Mouse (Mus musculus) CH12.LX (cell line): ENCODE measurements around the gene C1qtnf7. TPM values are rescaled to one million over a fixed set of nuclear protein-coding genes. Genes with fewer than 3 reads are reported as not detected.

Experiments used
- DNase-seq: peaks from one replicate; pipeline ENCODE4 v3.0.0-alpha.2; 2013; ENCODE audit errors: extremely low read depth
- H3K27ac ChIP-seq: 2 replicates; pipeline ENCODE4 v1.5.1; 2012; ENCODE audit warnings: low read depth, mild to moderate bottlenecking, control low read depth, moderate library complexity; ENCODE audit not compliant: insufficient read depth
- H3K27me3 ChIP-seq: replicated peaks from 2 replicates; pipeline ENCODE3; 2012; ENCODE audit warnings: inconsistent platforms
- H3K36me3 ChIP-seq, 2 experiments: replicated peaks in 1 of 2; 2 replicates each; pipeline versions ENCODE3 to v1.6.1; 2012; ENCODE audit warnings: inconsistent platforms in 1 of 2, low read length in 1 of 2, mild to moderate bottlenecking in 1 of 2, mixed read lengths in 1 of 2, moderate library complexity in 1 of 2; ENCODE audit not compliant: control insufficient read depth in 1 of 2, insufficient read depth in 1 of 2
- H3K4me1 ChIP-seq, 2 experiments: 2 replicates each; pipeline ENCODE4 v1.6.1; 2012; ENCODE audit warnings: inconsistent platforms in 1 of 2, moderate library complexity in 1 of 2; ENCODE audit not compliant: insufficient read depth in 2 of 2, control insufficient read depth in 1 of 2
- H3K4me2 ChIP-seq: 2 replicates; pipeline ENCODE4 v1.6.1; 2012; ENCODE audit warnings: low read depth, mild to moderate bottlenecking, control low read depth; ENCODE audit not compliant: poor library complexity, insufficient read depth, severe bottlenecking
- H3K4me3 ChIP-seq, 3 experiments: fragments of 150-350 bp in 1 of 3; sonication (generic) in 1 of 3; replicated peaks in 1 of 3; 2 replicates each; pipeline versions ENCODE3 to v1.5.1; 2011 to 2012; ENCODE audit warnings: low read depth in 2 of 3, low read length in 2 of 3, mild to moderate bottlenecking in 2 of 3, moderate library complexity in 2 of 3, control low read depth in 1 of 3, improper control_type of control experiment in 1 of 3, inconsistent platforms in 1 of 3, mixed read lengths in 1 of 3; ENCODE audit not compliant: poor library complexity in 1 of 3
- H3K79me2 ChIP-seq: replicated peaks from 2 replicates; pipeline ENCODE4 v1.6.1; 2012; ENCODE audit warnings: mild to moderate bottlenecking, moderate library complexity; ENCODE audit not compliant: control insufficient read depth, poor library complexity, insufficient read depth, severe bottlenecking; ENCODE audit errors: extremely low read depth
- H3K9ac ChIP-seq: 2 replicates; pipeline ENCODE4 v1.6.1; 2012; ENCODE audit warnings: low read depth, mild to moderate bottlenecking, control low read depth, moderate library complexity; ENCODE audit not compliant: insufficient read depth
- H3K9me3 ChIP-seq: replicated peaks from 2 replicates; pipeline ENCODE3; 2012; ENCODE audit warnings: low read length, inconsistent platforms, mixed read lengths
- ELF1 ChIP-seq: IDR thresholded peaks from 2 replicates; pipeline ENCODE4 v1.6.1; 2014; ENCODE audit warnings: low read depth, mild to moderate bottlenecking, inconsistent platforms, low read length, improper control_type of control experiment
- ETS1 ChIP-seq: conservative IDR thresholded peaks from 2 replicates; pipeline ENCODE4 v1.6.1; 2012; ENCODE audit warnings: low read depth, mild to moderate bottlenecking, inconsistent platforms, low read length, improper control_type of control experiment, moderate library complexity
- HCFC1 ChIP-seq: IDR thresholded peaks from 2 replicates; pipeline ENCODE4 v1.6.1; 2012; ENCODE audit warnings: low read depth, mild to moderate bottlenecking, inconsistent platforms, low read length, improper control_type of control experiment
- IRF4 ChIP-seq: IDR thresholded peaks from 2 replicates; pipeline ENCODE4 v1.6.1; 2014; ENCODE audit warnings: low read depth, mild to moderate bottlenecking, inconsistent platforms, low read length, improper control_type of control experiment
- KAT2A ChIP-seq: IDR thresholded peaks from 2 replicates; pipeline ENCODE4 v1.6.1; 2012; ENCODE audit warnings: low read length, improper control_type of control experiment, inconsistent platforms; ENCODE audit not compliant: insufficient replicate concordance
- MAFK ChIP-seq: IDR thresholded peaks from 2 replicates; pipeline ENCODE4 v1.6.1; 2011; ENCODE audit warnings: low read length, improper control_type of control experiment; ENCODE audit not compliant: insufficient replicate concordance
- MXI1 ChIP-seq: IDR thresholded peaks from 2 replicates; pipeline ENCODE4 v1.6.1; 2011; ENCODE audit warnings: mild to moderate bottlenecking, low read depth, low read length, improper control_type of control experiment
- NELFE ChIP-seq: IDR thresholded peaks from 2 replicates; pipeline ENCODE4 v1.6.1; 2011; ENCODE audit warnings: low read depth, low read length, improper control_type of control experiment
- NRF1 ChIP-seq: IDR thresholded peaks from 2 replicates; pipeline ENCODE4 v1.6.1; 2014; ENCODE audit warnings: low read depth, mild to moderate bottlenecking, inconsistent platforms, low read length, improper control_type of control experiment, moderate library complexity
- RAD21 ChIP-seq: IDR thresholded peaks from 2 replicates; pipeline ENCODE4 v1.6.1; 2011; ENCODE audit warnings: low read depth, mild to moderate bottlenecking, low read length, improper control_type of control experiment, moderate library complexity
- RCOR1 ChIP-seq: conservative IDR thresholded peaks from 2 replicates; pipeline ENCODE4 v1.6.1; 2012; ENCODE audit warnings: low read depth, mild to moderate bottlenecking, inconsistent platforms, low read length, improper control_type of control experiment
- TBP ChIP-seq: conservative IDR thresholded peaks from 2 replicates; pipeline ENCODE4 v1.6.1; 2011; ENCODE audit warnings: low read depth, low read length, improper control_type of control experiment
- ZKSCAN1 ChIP-seq: IDR thresholded peaks from 2 replicates; pipeline ENCODE4 v1.6.1; 2012; ENCODE audit warnings: low read depth, inconsistent platforms, low read length, improper control_type of control experiment, borderline replicate concordance
- ZMIZ1 ChIP-seq: IDR thresholded peaks from 2 replicates; pipeline ENCODE4 v1.6.1; 2012; ENCODE audit warnings: low read depth, mild to moderate bottlenecking, inconsistent platforms, low read length, improper control_type of control experiment
- dilution Hi-C: fragments of 300-500 bp; cut with MboI; formaldehyde crosslinking; loops from 2 replicates; pipeline ENCODE4 v1.14.3; 2020; ENCODE audit warnings: low sequenced_read_pairs; ENCODE audit not compliant: extremely low pct_unique_long_range_greater_than_20kb, extremely low pct_ligation_motif_present
- in situ Hi-C: fragments of 300-500 bp; cut with MboI; formaldehyde crosslinking; loops from 3 replicates; pipeline ENCODE4 v1.14.3; 2019; ENCODE audit warnings: low sequenced_read_pairs, low pct_ligation_motif_present, low pct_unique_long_range_greater_than_20kb, mixed read lengths
- polyA plus RNA-seq: library from polyadenylated mRNA; unstranded; fragments of >175 nt; gene quantifications from 2 replicates; pipeline ENCODE4 v1.2.1, GENCODE M21; 2012; ENCODE audit warnings: low read depth; ENCODE audit not compliant: insufficient read length
- total RNA-seq, 2 experiments: library from RNA; depleted of rRNA; stranded (reverse); fragments of 300-350 nt in 1 of 2; fragments of >200 nt in 1 of 2; gene quantifications; 2 replicates each; pipeline ENCODE4 v1.2.3; 2012 to 2014

Gene C1qtnf7
- total RNA-seq (2012; rRNA removed) (not detected in 2 replicates), total RNA-seq (2014; rRNA removed) (not detected in 2 replicates), polyA plus RNA-seq (not detected in 2 replicates)

GRCm38 (mm10) chr5:43515401-43515976, at the start of gene C1qtnf7:
TSS of gene C1qtnf7 (plus strand) at chr5:43515538.
- no peak for TF ChIP-seq MXI1
- TF ChIP-seq NELFE: no peak
- TF ChIP-seq ETS1: no peak
- DNase-seq: no peak
- no peak within 1 kb of the TSS for H3K4me3 ChIP-seq
- no peaks in the 10 kb centered on the region for H3K79me2 ChIP-seq
- no peak within 1 kb of the TSS for H3K4me2 ChIP-seq
- in situ Hi-C loops: no loop called here
- H3K27ac ChIP-seq: no peak within 1 kb of the TSS
- H3K9ac ChIP-seq: no peak within 1 kb of the TSS
- 0 out of 4 replicates have a peak, but pooled peaks cover 0 to 2% of the 10 kb centered on the region in 2 experiments for H3K4me1 ChIP-seq
- no peaks in the 10 kb centered on the region for H3K36me3 ChIP-seq
- H3K9me3 ChIP-seq: no peaks in the 10 kb centered on the region
- dilution Hi-C loops: no loop called here
- H3K27me3 ChIP-seq: no peaks in the 10 kb centered on the region

GRCm38 (mm10) chr5:43466762-43467161, 48.6 kb upstream of the C1qtnf7 start:
- in situ Hi-C loops: no loop called here
- H3K4me2 ChIP-seq: peak overlapping the region; percentile 87
- H3K4me1 ChIP-seq: peaks cover 10 to 90% of the 10 kb centered on the region in 2 experiments
- peak overlapping the region; percentile 75 for H3K27ac ChIP-seq
- dilution Hi-C loops: no loop called here
- H3K36me3 ChIP-seq: no peaks in the 10 kb centered on the region
- H3K9ac ChIP-seq: peak overlapping the region; percentile 40
- H3K79me2 ChIP-seq: no peaks in the 10 kb centered on the region
- H3K4me3 ChIP-seq: no peak overlapping the region
- H3K27me3 ChIP-seq: no peaks in the 10 kb centered on the region
- H3K9me3 ChIP-seq: no peaks in the 10 kb centered on the region
- no peak for TF ChIP-seq ZKSCAN1
- no peak for TF ChIP-seq ELF1
- no peak for TF ChIP-seq ZMIZ1
- TF ChIP-seq HCFC1: no peak
- TF ChIP-seq RAD21: no peak
- TF ChIP-seq TBP: no peak
- TF ChIP-seq IRF4: no peak
- no peak for TF ChIP-seq MAFK
- no peak for TF ChIP-seq NRF1
- no peak for TF ChIP-seq RCOR1
- TF ChIP-seq KAT2A: no peak
- DNase-seq: peak; percentile 49
